Mouse (Mus musculus) thymus, postnatal 4 days (tissue): ENCODE data around the gene Hoxa6.
A peak's percentile ranks its signal among the peaks of the same experiment; 100 is the strongest.

Experiments
- DNase-seq: peaks from one replicate; pipeline ENCODE4 v3.0.0; 2021

Gene Hoxa6

DNA sequence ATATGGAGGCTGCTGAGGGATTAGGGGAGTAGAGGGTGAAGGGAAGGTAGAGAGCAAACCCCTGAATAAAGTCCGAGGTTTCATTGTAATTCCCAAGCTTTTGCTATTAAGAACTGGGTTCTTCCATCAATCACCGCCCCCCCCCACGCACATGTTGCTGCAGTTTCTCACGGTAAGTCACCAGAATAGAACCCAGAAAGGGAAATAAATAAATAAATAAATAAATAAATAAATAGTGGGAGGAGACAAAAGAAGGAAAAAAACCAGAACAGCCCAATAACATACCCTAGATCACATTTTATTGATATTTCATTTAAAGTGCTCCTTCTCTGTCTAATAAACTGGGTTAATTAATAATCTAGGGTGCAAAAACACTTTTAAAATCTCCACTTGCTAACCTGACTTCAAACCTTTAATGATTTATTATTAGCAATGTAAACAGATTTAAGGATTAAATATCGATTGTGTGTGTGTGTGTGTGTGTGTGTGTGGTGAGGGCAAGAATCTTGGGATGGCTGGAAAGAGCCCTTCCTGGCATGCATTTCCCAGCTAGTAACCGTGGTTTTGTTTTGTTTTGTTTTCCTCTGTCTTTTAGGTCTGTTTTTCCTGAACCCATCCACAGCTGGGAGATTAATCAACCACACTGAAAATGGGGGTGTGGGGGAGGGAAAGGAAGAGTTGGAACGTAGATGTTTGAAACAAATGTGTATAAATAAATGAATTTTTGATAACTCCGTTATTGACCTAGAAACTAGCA lies 47.0 kb downstream of the Hoxa6 start:
- no peak for DNase-seq

DNA sequence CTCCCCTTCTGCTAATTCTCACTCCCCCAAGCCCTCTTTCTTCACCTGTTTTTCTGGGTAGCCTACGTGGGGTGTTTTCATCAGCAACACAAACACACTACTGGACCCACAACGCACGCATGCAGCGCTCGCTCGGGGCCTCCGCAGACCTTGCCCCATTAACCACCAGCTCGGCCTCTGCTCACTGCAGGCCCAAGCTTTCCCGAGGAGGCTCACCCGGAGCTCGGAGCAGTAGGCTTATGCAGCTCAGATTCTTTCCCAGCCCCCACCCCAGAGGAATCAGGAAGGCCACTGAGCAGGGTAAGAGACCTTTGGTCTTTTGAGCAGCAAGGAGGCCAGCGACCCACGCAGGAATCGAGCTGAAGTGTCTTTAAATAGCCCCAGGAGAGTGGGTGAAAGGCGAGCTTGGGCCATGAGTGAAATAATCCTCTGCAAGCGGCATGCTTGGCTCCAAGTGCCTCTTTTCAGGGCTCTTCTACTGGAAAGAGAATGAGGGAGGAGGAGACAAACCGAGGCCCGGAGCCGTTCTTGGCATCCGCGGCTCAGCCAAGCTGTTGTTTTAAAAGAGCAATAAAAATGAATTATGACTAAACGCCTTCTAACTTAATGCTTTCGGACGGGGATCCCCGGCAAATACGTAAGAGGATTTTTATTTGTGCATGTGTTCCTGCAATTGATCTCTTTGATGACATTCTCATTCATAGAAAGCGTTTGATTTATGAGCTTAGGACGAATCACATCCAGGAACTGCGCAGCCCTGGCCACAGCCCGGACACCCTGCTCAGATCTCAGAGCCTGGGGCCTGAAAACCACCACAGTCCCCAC lies 47.8 kb downstream of the Hoxa6 start:
- DNase-seq = no peak

DNA sequence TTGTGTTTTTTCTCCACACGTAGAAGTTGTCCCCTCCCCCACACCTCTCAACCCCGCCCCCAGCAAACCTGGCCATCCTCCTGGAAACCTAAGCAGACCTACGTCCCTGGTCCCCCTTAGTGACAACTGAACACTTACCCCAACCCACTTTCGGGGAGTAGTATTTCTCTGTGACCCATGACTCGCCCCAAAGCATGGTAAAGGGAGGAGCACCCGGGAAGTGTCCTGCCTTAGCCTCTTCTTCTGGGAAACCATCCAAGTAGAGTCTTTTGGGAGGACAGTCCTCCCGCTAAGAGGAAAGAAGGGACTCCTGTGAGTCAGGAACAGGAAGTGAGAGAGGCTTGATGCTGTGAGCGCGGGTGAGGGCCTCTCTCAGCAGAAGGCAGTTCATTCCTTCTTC lies 48.5 kb downstream of the Hoxa6 start:
- DNase-seq = no peak

DNA sequence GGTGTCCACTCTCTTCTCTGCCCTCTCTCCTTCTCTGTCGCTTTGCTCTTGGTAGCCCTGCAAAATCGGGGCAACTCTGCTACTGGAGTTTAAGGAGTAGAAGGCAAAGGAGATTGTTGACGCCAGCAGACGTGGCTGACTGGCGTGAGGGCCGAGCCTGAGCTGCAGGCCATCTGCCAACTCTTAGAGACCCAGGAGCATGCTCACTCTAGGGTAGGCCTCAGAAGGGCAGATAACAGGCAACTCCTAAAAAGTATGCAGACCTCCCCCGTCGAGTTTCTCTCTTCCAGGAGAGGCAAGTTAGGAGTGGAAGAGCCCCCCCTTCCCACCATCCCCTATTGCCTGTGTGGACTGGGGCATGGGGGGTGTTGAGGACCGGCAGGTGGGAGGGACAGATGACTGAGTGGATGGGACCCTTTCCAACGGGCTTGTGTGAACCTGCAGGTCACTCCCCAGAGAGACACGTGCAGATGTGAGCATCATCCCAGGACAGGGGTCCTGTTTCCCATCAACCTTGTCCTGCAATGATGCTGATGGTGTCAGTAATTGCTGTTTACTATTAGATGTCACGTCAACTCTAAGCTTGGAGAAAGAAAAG lies 49.3 kb downstream of the Hoxa6 start:
- no peak for DNase-seq

DNA sequence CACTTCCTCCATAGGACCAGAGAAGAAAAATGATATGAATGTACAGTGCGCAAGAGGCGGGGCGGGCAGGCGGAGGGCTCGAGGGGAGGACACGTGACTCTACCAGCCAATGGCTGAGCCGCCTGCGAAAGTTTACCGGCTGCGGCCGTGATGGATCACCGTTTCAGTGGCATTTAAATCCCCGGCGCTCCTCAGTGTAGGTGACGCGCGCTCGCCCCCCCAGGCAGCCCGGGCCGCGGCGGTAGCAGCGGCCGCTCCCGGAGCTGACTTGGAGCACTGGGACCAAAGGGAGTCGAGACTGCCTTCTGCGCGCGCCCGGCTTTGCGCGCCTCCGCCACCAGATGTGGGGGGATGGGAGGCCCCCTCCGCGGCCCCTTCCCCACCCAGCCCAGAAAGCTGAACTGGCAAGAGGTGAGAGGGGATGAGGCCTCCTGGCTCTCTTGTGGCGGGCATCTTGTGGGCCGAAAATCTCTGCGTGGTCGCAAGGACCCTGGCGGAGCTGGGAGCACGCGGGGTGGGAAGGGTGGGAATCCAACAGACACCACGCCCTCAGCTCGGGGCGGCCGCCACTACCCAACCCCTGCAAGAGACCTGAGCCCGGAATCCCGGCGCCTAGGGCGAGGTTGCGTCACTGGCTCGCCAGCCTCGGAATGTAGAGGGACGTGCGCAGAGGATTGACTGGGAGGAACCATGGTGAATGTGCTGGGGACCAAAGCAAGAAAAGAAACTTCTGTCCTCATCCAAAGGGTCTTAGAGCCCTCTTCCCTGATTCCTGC lies 50.1 kb downstream of the Hoxa6 start, which contains the start of gene Hoxa1:
Hoxa1 (minus strand) TSS at position 42 of the 776 bp plus-strand sequence.
- peak; percentile 70 for DNase-seq

DNA sequence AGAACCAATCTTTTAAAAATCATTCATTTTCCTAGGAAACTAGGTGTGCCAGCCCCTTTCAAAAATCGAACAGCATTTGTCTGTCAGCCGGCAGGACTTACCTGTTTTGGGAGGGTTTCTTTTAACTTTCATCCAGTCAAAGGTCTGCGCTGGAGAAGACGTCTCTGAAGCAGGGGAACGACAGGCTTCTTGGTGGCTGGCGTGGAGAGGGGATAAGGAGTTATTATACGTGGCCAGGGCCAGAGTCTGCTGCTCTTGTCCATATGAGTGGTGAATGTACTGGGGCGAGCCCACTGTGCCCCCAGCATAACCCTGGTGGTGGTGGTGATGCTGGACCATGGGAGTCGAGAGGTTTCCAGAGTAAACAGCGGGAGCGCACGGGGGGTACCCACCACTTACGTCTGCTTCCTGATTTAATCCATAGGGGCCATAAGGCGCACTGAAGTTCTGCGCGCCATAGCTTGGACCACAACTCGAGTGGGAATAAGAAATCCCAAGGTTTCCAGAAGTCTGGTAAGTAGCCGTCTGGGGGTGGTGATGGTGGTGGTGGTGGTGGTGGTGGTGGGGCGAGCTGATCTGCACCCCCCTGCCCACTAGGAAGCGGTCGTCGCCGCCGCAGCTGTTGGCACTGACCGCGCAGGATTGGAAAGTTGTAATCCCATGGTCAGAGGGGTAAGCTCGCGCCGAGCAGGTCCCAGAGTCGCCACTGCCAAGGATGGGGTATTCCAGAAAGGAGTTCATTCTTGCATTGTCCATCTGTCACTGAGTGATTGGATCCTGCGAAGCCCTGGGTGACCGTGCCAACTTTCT lies 50.9 kb downstream of the Hoxa6 start:
- DNase-seq = no peak

DNA sequence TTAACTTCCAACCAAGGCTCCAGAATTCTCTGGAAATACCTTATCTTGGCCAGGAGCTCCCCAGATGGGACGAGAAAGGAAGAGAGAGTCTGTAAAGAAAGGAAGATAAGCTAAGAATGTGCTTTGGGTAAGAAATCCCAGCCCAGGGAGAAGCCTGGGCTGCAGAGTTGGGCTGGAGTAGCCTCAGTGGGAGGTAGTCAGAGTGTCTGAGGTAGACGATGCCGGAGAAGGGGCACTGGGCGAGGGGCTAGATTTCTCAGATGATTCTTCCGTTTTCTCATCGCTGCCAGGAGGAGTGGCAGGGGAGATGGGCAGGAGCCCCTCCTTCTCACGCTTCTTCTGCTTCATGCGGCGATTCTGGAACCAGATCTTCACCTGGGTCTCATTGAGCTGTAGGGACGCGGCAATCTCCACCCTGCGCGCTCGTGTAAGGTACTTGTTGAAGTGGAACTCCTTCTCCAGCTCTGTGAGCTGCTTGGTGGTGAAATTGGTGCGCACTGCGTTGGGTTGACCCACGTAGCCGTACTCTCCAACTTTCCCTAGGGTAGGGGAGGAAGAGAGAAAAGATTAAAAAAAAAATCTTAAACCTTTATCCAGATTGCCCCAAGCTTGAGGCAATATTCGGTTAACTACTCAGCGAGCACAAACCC lies 51.8 kb downstream of the Hoxa6 start:
- DNase-seq = no peak
